Mouse (Mus musculus) lung, postnatal 4 days (tissue): Measurements from ENCODE around the gene Clps.
A peak's percentile ranks its signal among the peaks of the same experiment; 100 is the strongest.
"Not testable (repeated sequence)": the region's sequence is repeated elsewhere in the genome, so short reads cannot be mapped to it uniquely, and the experiment has no call there.

Experiments used
- DNase-seq, 2 experiments: peaks; one replicate each; pipeline ENCODE4 v3.0.0; 2021

Gene Clps

GRCm38 (mm10) chr17:28560598-28560997, at the start of gene Clps:
Clps (minus strand) TSS chr17:28560766.
- no peak for DNase-seq

- no peak for DNase-seq
Measured at GRCm38 (mm10) chr17:28609543-28609942, 49.0 kb upstream of the Clps start.

- DNase-seq = no peak
Measured at GRCm38 (mm10) chr17:28601557-28602250, 41.1 kb upstream of the Clps start.

- DNase-seq = no peak
Measured at GRCm38 (mm10) chr17:28600780-28601179, 40.2 kb upstream of the Clps start.

GRCm38 (mm10) chr17:28593965-28594364, 33.4 kb upstream of the Clps start:
- DNase-seq = no peak

GRCm38 (mm10) chr17:28592998-28593397, 32.4 kb upstream of the Clps start:
- DNase-seq = peak; percentile 76 to 82

GRCm38 (mm10) chr17:28591476-28591875, 30.9 kb upstream of the Clps start:
- DNase-seq = no peak

- DNase-seq = no peak
Measured at GRCm38 (mm10) chr17:28590596-28590995, 30.0 kb upstream of the Clps start.

- no peak for DNase-seq
Measured at GRCm38 (mm10) chr17:28588591-28588990, 28.0 kb upstream of the Clps start.

- DNase-seq = peak in 1 of 2 experiments; percentile 50
Measured at GRCm38 (mm10) chr17:28586509-28586908, 25.9 kb upstream of the Clps start.

- DNase-seq = no peak
Measured at GRCm38 (mm10) chr17:28581056-28581455, 20.5 kb upstream of the Clps start.

- peak; percentile 73 to 75 for DNase-seq
Measured at GRCm38 (mm10) chr17:28580396-28580795, 19.8 kb upstream of the Clps start.

GRCm38 (mm10) chr17:28575244-28576125, 14.9 kb upstream of the Clps start, which contains the start of gene Lhfpl5:
Lhfpl5 (plus strand) TSS chr17:28575641.
- peak; percentile 56 to 60 for DNase-seq

- DNase-seq = no peak
Measured at GRCm38 (mm10) chr17:28572941-28573340, 12.4 kb upstream of the Clps start.

GRCm38 (mm10) chr17:28572521-28572920, 12.0 kb upstream of the Clps start:
- no peak for DNase-seq

- no peak for DNase-seq
Measured at GRCm38 (mm10) chr17:28571868-28572267, 11.3 kb upstream of the Clps start.

- no peak for DNase-seq
Measured at GRCm38 (mm10) chr17:28567541-28567940, 7.0 kb upstream of the Clps start.

GRCm38 (mm10) chr17:28565181-28565580, 4.6 kb upstream of the Clps start:
- no peak for DNase-seq

GRCm38 (mm10) chr17:28561613-28562012, 1.0 kb upstream of the Clps start:
- DNase-seq = peak; percentile 10 to 39

- DNase-seq = no peak
Measured at GRCm38 (mm10) chr17:28557772-28558171, 2.8 kb downstream of the Clps start.

GRCm38 (mm10) chr17:28556635-28557396, 3.8 kb downstream of the Clps start:
- no peak for DNase-seq

- DNase-seq = not testable (repeated sequence)
Measured at GRCm38 (mm10) chr17:28554021-28554420, 6.5 kb downstream of the Clps start.
